Mouse (Mus musculus) brain, embryonic 14.5 days (tissue): ENCODE data around the gene Gbp2.
"Not testable (repeated sequence)": the region's sequence is repeated elsewhere in the genome, so short reads cannot be mapped to it uniquely, and the experiment has no call there.

Source experiments
- CTCF ChIP-seq: fragments of 200-500 bp; IDR thresholded peaks from 2 replicates; pipeline ENCODE4 v1.5.1; 2012; ENCODE audit warnings: inconsistent platforms, mild to moderate bottlenecking, moderate library complexity, borderline replicate concordance; ENCODE audit not compliant: insufficient read depth, insufficient read length; ENCODE audit errors: extremely low read depth
- POLR2A ChIP-seq: fragments of 200-500 bp; IDR thresholded peaks from 2 replicates; pipeline ENCODE4 v1.6.1; 2012; ENCODE audit warnings: mild to moderate bottlenecking, inconsistent platforms, borderline replicate concordance; ENCODE audit not compliant: poor library complexity, insufficient read depth, insufficient read length, severe bottlenecking; ENCODE audit errors: extremely low read depth

- TF ChIP-seq CTCF: peak; percentile 71; the same call in 1 of the 2 replicates
- TF ChIP-seq POLR2A: not testable (repeated sequence)
These were observed 25.5 kb downstream of the Gbp2 start for GRCm38 (mm10) chr3:142645949-142646348.
